Mouse (Mus musculus) effector memory CD4-positive, alpha-beta T cell, adult 7 months (primary cell): ENCODE results near the gene Pla2g2d. TPM values are rescaled to one million over a fixed set of nuclear protein-coding genes. Genes with fewer than 3 reads are reported as not detected.

ENCODE experiments used
- polyA plus RNA-seq: library from polyadenylated mRNA; unstranded; fragments of 100-300 nt; shearing (Covaris generic); gene quantifications from one replicate; pipeline ENCODE4 v1.2.1, GENCODE M21; 2017

Gene Pla2g2d
- 0.52 TPM for polyA plus RNA-seq

GRCm38 (mm10) chr4:138775435-138775834 lies at the start of gene Pla2g2d:
TSS of gene Pla2g2d (plus strand) at chr4:138775735.

GRCm38 (mm10) chr4:138737031-138737430 lies 38.5 kb upstream of the Pla2g2d start, which contains the start of gene Ubxn10:
TSS of gene Ubxn10 (minus strand) at chr4:138737167.

GRCm38 (mm10) chr4:138757416-138757815 lies 18.1 kb upstream of the Pla2g2d start, which contains the start of gene Pla2g2f:
TSS of gene Pla2g2f (minus strand) at chr4:138757626.

Other genes starting within 250 kb of the Pla2g2d start
- gene Vwa5b1, start 139.9 kb upstream of the Pla2g2d start, polyA plus RNA-seq: not detected
- not detected for gene Pla2g2c, start 50.9 kb upstream of the Pla2g2d start, polyA plus RNA-seq
- gene Ubxn10, start 38.6 kb upstream of the Pla2g2d start, polyA plus RNA-seq: 0.43 TPM
- gene Pla2g2f, start 18.1 kb upstream of the Pla2g2d start, polyA plus RNA-seq: not detected
- not detected for gene Pla2g5, start 87.7 kb downstream of the Pla2g2d start, polyA plus RNA-seq
- not detected for gene Gm13030, start 98.2 kb downstream of the Pla2g2d start, polyA plus RNA-seq
- gene Pla2g2e, start 102.2 kb downstream of the Pla2g2d start, polyA plus RNA-seq: not detected
- 6.4 TPM for gene Otud3, start 138.2 kb downstream of the Pla2g2d start, polyA plus RNA-seq
- not detected for gene Rnf186, start 191.4 kb downstream of the Pla2g2d start, polyA plus RNA-seq
- gene Tmco4, start 197.2 kb downstream of the Pla2g2d start, polyA plus RNA-seq: 35.5 TPM